Mouse (Mus musculus) intestine, embryonic 14.5 days (tissue): ENCODE measurements around the gene Twist1. TPM values are rescaled to one million over a fixed set of nuclear protein-coding genes. Genes with fewer than 3 reads are reported as not detected.

ENCODE experiments used
- ATAC-seq: fragments of 200-750 bp; cut with Nextera tagmentation; replicated peaks from 2 replicates; pipeline ENCODE4 v1.8.0; 2017; ENCODE audit warnings: low read depth, moderate number of reproducible peaks, moderate TSS enrichment, moderate library complexity; ENCODE audit not compliant: low FRiP score, low TSS enrichment
- DNase-seq: peaks from one replicate; pipeline ENCODE4 v3.0.0-alpha.2; 2018; ENCODE audit warnings: low spot score
- H3K27ac ChIP-seq: fragments of 300-500 bp; sonication (generic); 2 replicates; pipeline ENCODE4 v1.5.1; 2014; ENCODE audit warnings: low read depth, mild to moderate bottlenecking, control low read depth
- H3K27me3 ChIP-seq: fragments of 300-500 bp; sonication (generic); replicated peaks from 2 replicates; pipeline ENCODE4 v1.6.1; 2014; ENCODE audit warnings: low read length, control low read depth; ENCODE audit not compliant: control insufficient read depth, insufficient read depth
- H3K36me3 ChIP-seq: fragments of 300-500 bp; sonication (generic); 2 replicates; pipeline ENCODE4 v1.6.1; 2014; ENCODE audit warnings: low read length, control low read depth; ENCODE audit not compliant: control insufficient read depth, insufficient read depth
- H3K4me1 ChIP-seq: fragments of 300-500 bp; sonication (generic); replicated peaks from 2 replicates; pipeline ENCODE4 v1.6.1; 2014; ENCODE audit warnings: low read length, control low read depth, mixed read lengths; ENCODE audit not compliant: control insufficient read depth, insufficient read depth
- H3K4me2 ChIP-seq: fragments of 300-500 bp; sonication (generic); 2 replicates; pipeline ENCODE4 v1.6.1; 2014; ENCODE audit warnings: low read length
- H3K4me3 ChIP-seq: fragments of 300-500 bp; sonication (generic); 2 replicates; pipeline ENCODE4 v1.5.1; 2014; ENCODE audit warnings: low read depth, low read length, control low read depth, mixed read lengths
- H3K9ac ChIP-seq: fragments of 300-500 bp; sonication (generic); 2 replicates; pipeline ENCODE4 v1.6.1; 2014; ENCODE audit warnings: mild to moderate bottlenecking, low read length
- H3K9me3 ChIP-seq: fragments of 300-500 bp; sonication (generic); 2 replicates; pipeline ENCODE4 v1.6.1; 2016; ENCODE audit warnings: low read length, control low read depth; ENCODE audit not compliant: control insufficient read depth
- WGBS: fragments of 180-500 bp; shearing (Covaris S2); extraction: QIAGEN DNeasy Blood & Tissue Kit; methylation state at CpG from one replicate; pipeline ENCODE4 v1.1.7; 2014; 5-methylcytosine and 5-hydroxymethylcytosine counted together
- polyA plus RNA-seq: library from polyadenylated mRNA; unstranded; fragments of >200 nt; fragmentation: Nextera tagmentation; extraction: Ambion mirVana; gene quantifications from 2 replicates; pipeline ENCODE4 v1.2.1, GENCODE M21; 2014

Twist1 gene
- polyA plus RNA-seq, 1 experiment from 2014 or later = 3.7 TPM

GRCm38 (mm10) chr12:33981433-33981832 is 24.0 kb downstream of the Twist1 start:
- H3K9me3 ChIP-seq = no peaks in the 10 kb centered on the region
- no peak overlapping the region for H3K4me3 ChIP-seq
- 42% methylated on average over 7 of the region's 7 CpGs for WGBS
- no peak overlapping the region for H3K27ac ChIP-seq
- no peaks in the 10 kb centered on the region for H3K4me1 ChIP-seq
- no peak overlapping the region for H3K9ac ChIP-seq
- DNase-seq (no peak), ATAC-seq (no peak)
- no peaks in the 10 kb centered on the region for H3K27me3 ChIP-seq
- no peaks in the 10 kb centered on the region for H3K36me3 ChIP-seq
- H3K4me2 ChIP-seq = no peak overlapping the region

- no peak overlapping the region for H3K4me3 ChIP-seq
- no peak for ATAC-seq
- H3K4me2 ChIP-seq = no peak overlapping the region
- H3K27me3 ChIP-seq = no peaks in the 10 kb centered on the region
- H3K9me3 ChIP-seq = no peaks in the 10 kb centered on the region
- WGBS = 88% methylated on average over 3 of the region's 3 CpGs
- H3K9ac ChIP-seq = no peak overlapping the region
- DNase-seq = no peak
- H3K36me3 ChIP-seq = no peaks in the 10 kb centered on the region
- no peaks in the 10 kb centered on the region for H3K4me1 ChIP-seq
- no peak overlapping the region for H3K27ac ChIP-seq
Measured at GRCm38 (mm10) chr12:33993127-33993526, 35.7 kb downstream of the Twist1 start.

Other genes starting within 250 kb of the Twist1 start
- not detected in 2 replicates for gene Ferd3l, start 29.2 kb upstream of the Twist1 start, polyA plus RNA-seq